Mouse (Mus musculus): ENCODE measurements around the gene Ubn1.

DNA sequence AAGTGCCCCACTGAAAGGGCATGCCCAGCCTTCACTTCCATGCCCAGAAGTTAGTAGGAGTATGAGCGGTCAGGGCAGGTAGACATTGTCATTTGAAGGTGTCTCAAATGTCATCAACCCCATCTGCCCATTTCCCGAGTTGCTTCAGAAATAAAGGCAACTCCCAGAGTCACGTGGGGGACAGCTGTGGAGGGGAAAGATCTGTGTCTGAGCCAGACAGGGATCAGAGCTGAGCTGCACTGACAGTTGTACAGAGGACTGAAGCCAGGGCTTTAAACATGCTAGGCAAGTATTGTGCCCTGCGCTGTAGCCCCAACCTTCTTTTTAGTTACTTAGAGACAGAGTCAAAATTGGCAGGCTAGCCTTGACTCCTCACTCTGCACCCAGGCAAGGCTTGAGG lies 70.0 kb downstream of the Ubn1 start:
- TF ChIP-seq CTCF (IDR thresholded peaks at IDR 0.05; ENCODE audit: low read depth, low read length) (no peak), POLR2A (IDR thresholded peaks at IDR 0.05; ENCODE audit: extremely low read depth, insufficient read depth, low read length) (no peak)
